Mouse (Mus musculus): ENCODE data around the gene Cd244a. TPM values are rescaled to one million over a fixed set of nuclear protein-coding genes. Genes with fewer than 3 reads are reported as not detected.

The Cd244a gene
- polyA plus RNA-seq, 1 experiment = not detected

DNA sequence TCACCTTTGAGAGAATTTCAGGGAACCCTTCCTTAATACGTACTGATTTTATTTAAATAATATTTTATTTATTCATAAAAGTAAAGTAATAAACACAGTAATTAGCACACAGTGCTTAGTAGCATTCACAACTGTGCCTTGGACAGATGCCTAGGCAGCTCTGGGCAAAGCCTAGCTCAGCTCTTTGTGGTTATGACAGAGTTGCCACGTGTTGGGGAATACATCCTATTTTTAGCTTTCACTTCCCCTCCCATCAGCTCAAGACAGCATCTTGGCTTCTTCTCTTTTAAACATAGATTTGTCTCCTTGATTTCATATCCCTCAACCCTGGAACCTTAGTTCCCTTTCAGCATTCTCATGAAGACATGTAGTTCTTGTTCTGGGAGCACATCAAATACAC, 72.5 kb downstream of the Cd244a start:
- no peaks in the 10 kb centered on the region for H3K4me1 ChIP-seq (ENCODE audit: control insufficient read depth)
- H3K4me3 ChIP-seq (replicated peaks) = no peak overlapping the region
- TF ChIP-seq GATA1 (IDR thresholded peaks at IDR 0.05; ENCODE audit: low read length) (no peak), TAL1 (IDR thresholded peaks at IDR 0.05; ENCODE audit: low read length) (no peak)
- no peaks in the 10 kb centered on the region for H3K27me3 ChIP-seq (ENCODE audit: control insufficient read depth)
- no peaks in the 10 kb centered on the region for H3K9me3 ChIP-seq (ENCODE audit: control insufficient read depth, low read length)
- H3K36me3 ChIP-seq (ENCODE audit: control insufficient read depth) = no peaks in the 10 kb centered on the region

DNA sequence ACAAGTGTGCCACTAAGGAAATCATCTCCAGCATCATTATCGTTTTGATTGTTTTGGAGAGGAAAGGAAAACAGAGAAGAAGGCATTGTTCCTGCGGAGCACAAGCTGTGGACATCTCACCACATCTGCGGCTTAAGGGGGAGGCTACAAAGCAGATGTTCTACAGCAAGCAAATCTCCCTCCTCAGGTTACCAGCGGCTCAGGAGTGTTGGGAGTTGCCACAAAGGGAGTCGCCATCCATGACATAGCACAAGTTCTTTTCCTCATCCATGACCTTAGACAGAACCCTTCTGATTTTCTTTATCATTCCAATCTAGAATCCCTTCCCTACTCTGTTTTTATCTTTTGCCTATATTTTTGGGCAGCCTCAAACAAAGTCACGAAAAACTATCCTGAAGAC, 76.7 kb downstream of the Cd244a start:
- H3K9me3 ChIP-seq (ENCODE audit: control insufficient read depth, low read length) = no peaks in the 10 kb centered on the region
- H3K27me3 ChIP-seq (ENCODE audit: control insufficient read depth) = no peaks in the 10 kb centered on the region
- H3K4me3 ChIP-seq (replicated peaks) = no peak overlapping the region
- TF ChIP-seq TAL1 (IDR thresholded peaks at IDR 0.05; ENCODE audit: low read length) (no peak), GATA1 (IDR thresholded peaks at IDR 0.05; ENCODE audit: low read length) (no peak)
- no peaks in the 10 kb centered on the region for H3K36me3 ChIP-seq (ENCODE audit: control insufficient read depth)
- no peaks in the 10 kb centered on the region for H3K4me1 ChIP-seq (ENCODE audit: control insufficient read depth)

DNA sequence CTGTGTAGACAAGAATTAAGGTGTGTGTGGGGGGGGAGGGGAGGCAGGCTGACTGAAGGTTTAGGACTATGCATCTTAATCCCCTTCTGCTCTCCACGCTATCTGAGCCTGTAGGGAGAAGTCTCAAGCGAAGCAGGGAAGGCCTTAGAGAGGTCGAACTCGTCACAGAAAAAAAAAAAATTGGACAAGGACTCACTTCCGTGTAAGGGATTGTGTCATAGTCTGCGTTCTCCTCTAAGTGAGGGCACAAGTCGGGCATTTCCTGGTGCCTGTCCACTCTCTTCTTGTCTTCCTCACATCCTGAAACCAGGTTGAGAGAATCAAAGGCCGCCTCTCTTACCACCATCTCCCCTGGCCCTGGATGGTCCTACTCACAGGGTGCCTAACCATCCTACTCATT, 78.1 kb downstream of the Cd244a start:
- Histone ChIP-seq H3K36me3 (ENCODE audit: control insufficient read depth) (no peaks in the 10 kb centered on the region), H3K27me3 (ENCODE audit: control insufficient read depth) (no peaks in the 10 kb centered on the region), H3K4me3 (replicated peaks) (no peak overlapping the region), H3K4me1 (ENCODE audit: control insufficient read depth) (no peaks in the 10 kb centered on the region), H3K9me3 (ENCODE audit: control insufficient read depth, low read length) (no peaks in the 10 kb centered on the region)
- no peak for TF ChIP-seq GATA1 (IDR thresholded peaks at IDR 0.05; ENCODE audit: low read length)
- TF ChIP-seq TAL1 (IDR thresholded peaks at IDR 0.05; ENCODE audit: low read length) = no peak

GRCm38 (mm10) chr1:171638686-171639085, 79.7 kb downstream of the Cd244a start:
- Histone ChIP-seq H3K4me1 (ENCODE audit: control insufficient read depth) (peaks cover 4% of the 10 kb centered on the region), H3K4me3 (replicated peaks) (no peak overlapping the region), H3K36me3 (ENCODE audit: control insufficient read depth) (no peaks in the 10 kb centered on the region), H3K27me3 (ENCODE audit: control insufficient read depth) (no peaks in the 10 kb centered on the region), H3K9me3 (ENCODE audit: control insufficient read depth, low read length) (no peaks in the 10 kb centered on the region)
- no peak for TF ChIP-seq GATA1 (IDR thresholded peaks at IDR 0.05; ENCODE audit: low read length)
- no peak for TF ChIP-seq TAL1 (IDR thresholded peaks at IDR 0.05; ENCODE audit: low read length)

DNA sequence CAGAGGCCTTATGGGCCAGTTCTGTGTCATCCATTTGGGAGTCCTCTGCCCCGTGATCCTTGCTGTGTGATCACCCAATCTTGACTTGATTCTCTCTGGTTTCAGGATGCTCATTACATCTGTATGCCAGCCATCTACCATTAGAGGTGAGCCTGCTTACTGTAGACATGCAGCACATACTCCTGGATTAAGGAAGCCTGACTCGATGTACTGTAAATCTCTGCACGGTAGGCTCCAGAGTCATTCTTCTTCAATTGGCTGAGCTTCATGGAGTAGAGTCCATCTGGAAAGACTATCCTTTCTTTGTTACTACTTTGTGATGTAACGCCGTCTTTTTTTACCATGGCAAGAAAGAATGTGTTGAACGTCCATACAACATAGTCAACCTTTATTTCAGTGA, 81.8 kb downstream of the Cd244a start:
- Histone ChIP-seq H3K4me1 (ENCODE audit: control insufficient read depth) (peaks cover 8% of the 10 kb centered on the region), H3K27me3 (ENCODE audit: control insufficient read depth) (no peaks in the 10 kb centered on the region), H3K4me3 (replicated peaks) (no peak overlapping the region), H3K36me3 (ENCODE audit: control insufficient read depth) (no peaks in the 10 kb centered on the region), H3K9me3 (ENCODE audit: control insufficient read depth, low read length) (no peaks in the 10 kb centered on the region)
- TF ChIP-seq GATA1 (IDR thresholded peaks at IDR 0.05; ENCODE audit: low read length) (no peak), TAL1 (IDR thresholded peaks at IDR 0.05; ENCODE audit: low read length) (no peak)

DNA sequence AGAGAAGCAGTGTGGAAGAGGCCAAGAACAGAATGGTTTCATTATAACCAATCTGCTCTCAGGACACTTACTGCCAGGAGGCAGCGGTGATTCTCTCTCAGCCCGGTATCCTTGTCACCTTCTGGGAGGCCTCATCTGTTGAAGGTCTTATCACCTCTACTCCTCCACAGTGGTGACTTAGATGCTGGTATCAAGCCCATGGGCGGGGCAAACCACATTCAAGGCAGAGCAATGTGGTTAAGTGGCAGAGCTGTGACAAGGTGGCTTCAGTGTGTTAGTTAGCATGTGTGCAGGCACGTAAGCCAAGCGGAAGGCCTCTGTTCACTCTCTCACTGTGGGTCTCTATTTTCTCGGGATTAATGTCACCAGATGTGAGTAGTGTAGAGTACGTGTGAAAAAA, 84.6 kb downstream of the Cd244a start:
- peaks cover 8% of the 10 kb centered on the region for H3K4me1 ChIP-seq (ENCODE audit: control insufficient read depth)
- H3K36me3 ChIP-seq (ENCODE audit: control insufficient read depth) = no peaks in the 10 kb centered on the region
- no peak overlapping the region for H3K4me3 ChIP-seq (replicated peaks)
- H3K27me3 ChIP-seq (ENCODE audit: control insufficient read depth) = no peaks in the 10 kb centered on the region
- H3K9me3 ChIP-seq (ENCODE audit: control insufficient read depth, low read length) = no peaks in the 10 kb centered on the region
- TF ChIP-seq GATA1 (IDR thresholded peaks at IDR 0.05; ENCODE audit: low read length) (no peak), TAL1 (IDR thresholded peaks at IDR 0.05; ENCODE audit: low read length) (no peak; the same call in 2 of the 3 replicates)

- TF ChIP-seq GATA1 (IDR thresholded peaks at IDR 0.05; ENCODE audit: low read length) (no peak), TAL1 (IDR thresholded peaks at IDR 0.05; ENCODE audit: low read length) (no peak)
- Histone ChIP-seq H3K4me3 (replicated peaks) (no peak overlapping the region), H3K9me3 (ENCODE audit: control insufficient read depth, low read length) (no peaks in the 10 kb centered on the region), H3K4me1 (ENCODE audit: control insufficient read depth) (peaks cover 8% of the 10 kb centered on the region), H3K27me3 (ENCODE audit: control insufficient read depth) (no peaks in the 10 kb centered on the region), H3K36me3 (ENCODE audit: control insufficient read depth) (no peaks in the 10 kb centered on the region)
Measured at GRCm38 (mm10) chr1:171646429-171646940, 87.5 kb downstream of the Cd244a start.

- TF ChIP-seq GATA1 (IDR thresholded peaks at IDR 0.05; ENCODE audit: low read length) = no peak
- TF ChIP-seq TAL1 (IDR thresholded peaks at IDR 0.05; ENCODE audit: low read length) = no peak
- no peaks in the 10 kb centered on the region for H3K9me3 ChIP-seq (ENCODE audit: control insufficient read depth, low read length)
- H3K4me1 ChIP-seq (ENCODE audit: control insufficient read depth) = peaks cover 8% of the 10 kb centered on the region
- H3K36me3 ChIP-seq (ENCODE audit: control insufficient read depth) = no peaks in the 10 kb centered on the region
- no peak overlapping the region for H3K4me3 ChIP-seq (replicated peaks)
- H3K27me3 ChIP-seq (ENCODE audit: control insufficient read depth) = no peaks in the 10 kb centered on the region
Measured at GRCm38 (mm10) chr1:171647716-171648115, 88.7 kb downstream of the Cd244a start.

GRCm38 (mm10) chr1:171648840-171649239, 89.8 kb downstream of the Cd244a start:
- no peak for TF ChIP-seq TAL1 (IDR thresholded peaks at IDR 0.05; ENCODE audit: low read length)
- peaks cover 3% of the 10 kb centered on the region for H3K4me1 ChIP-seq (ENCODE audit: control insufficient read depth)
- H3K9me3 ChIP-seq (ENCODE audit: control insufficient read depth, low read length) = no peaks in the 10 kb centered on the region
- no peak overlapping the region for H3K4me3 ChIP-seq (replicated peaks)
- no peaks in the 10 kb centered on the region for H3K27me3 ChIP-seq (ENCODE audit: control insufficient read depth)
- H3K36me3 ChIP-seq (ENCODE audit: control insufficient read depth) = no peaks in the 10 kb centered on the region

DNA sequence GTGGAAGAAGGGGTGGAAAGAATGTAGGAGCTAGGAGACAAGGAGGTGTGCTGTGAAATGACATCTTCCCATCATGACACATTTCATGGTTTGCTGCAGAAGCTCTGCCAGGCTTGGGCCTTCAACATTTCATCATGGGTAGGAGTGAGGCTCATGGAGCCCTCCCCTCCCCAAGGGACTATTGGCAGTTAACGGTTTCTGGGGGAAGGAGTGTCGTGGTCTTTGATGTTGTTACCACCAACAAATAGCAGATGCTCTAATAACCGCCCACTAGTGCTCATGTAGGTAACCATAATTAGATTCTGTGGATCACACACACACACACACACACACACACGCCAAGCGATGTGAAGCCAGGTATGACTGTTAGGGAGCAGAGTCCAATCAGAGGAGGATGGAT, 93.7 kb downstream of the Cd244a start, which contains the start of gene Slamf7:
Gene Slamf7, minus strand, starts transcription at position 302 of the 400 bp plus-strand sequence.
- Histone ChIP-seq H3K27me3 (ENCODE audit: control insufficient read depth) (no peaks in the 10 kb centered on the region), H3K36me3 (ENCODE audit: control insufficient read depth) (no peaks in the 10 kb centered on the region), H3K4me1 (ENCODE audit: control insufficient read depth) (no peaks in the 10 kb centered on the region), H3K4me3 (replicated peaks) (no peak within 1 kb of the TSS), H3K9me3 (ENCODE audit: control insufficient read depth, low read length) (no peaks in the 10 kb centered on the region)
- TF ChIP-seq GATA1 (IDR thresholded peaks at IDR 0.05; ENCODE audit: low read length) (no peak), TAL1 (IDR thresholded peaks at IDR 0.05; ENCODE audit: low read length) (no peak)

Measured in erythroblast, embryonic 14.5 days (primary cell).